Mouse (Mus musculus): ENCODE measurements around the gene Nlrp4b.
"Not testable (repeated sequence)": the region's sequence is repeated elsewhere in the genome, so short reads cannot be mapped to it uniquely, and the experiment has no call there.

Gene Nlrp4b

GRCm38 (mm10) chr7:10687489-10687888 is at the start of gene Nlrp4b:
Gene Nlrp4b (plus strand): TSS chr7:10687789.
- DNase-seq (ENCODE audit: low spot score): no peak

GRCm38 (mm10) chr7:10754264-10754663 is 66.7 kb downstream of the Nlrp4b start, which contains the start of gene Vmn1r71:
Gene Vmn1r71 (minus strand): TSS chr7:10754364.
- DNase-seq (ENCODE audit: low spot score): no peak

- DNase-seq (ENCODE audit: low spot score): not testable (repeated sequence)
Measured at GRCm38 (mm10) chr7:10757551-10757950, 70.0 kb downstream of the Nlrp4b start.
